Mouse (Mus musculus) left cerebral cortex, postnatal 25 days (tissue): Measurements from ENCODE around the gene Ccdc189. TPM values are rescaled to one million over a fixed set of nuclear protein-coding genes. Genes with fewer than 3 reads are reported as not detected.

Experiments used
- DNase-seq, 2 experiments: peaks; one replicate each; pipeline ENCODE4 v3.0.0; 2022; ENCODE audit warnings: low spot score in 2 of 2, mixed read lengths in 1 of 2
- intact Hi-C: fragments of 180-260 bp; cut with DNase I; formaldehyde crosslinking; loops from one replicate; pipeline ENCODE4 v1.15.1; 2025
- total RNA-seq, 2 experiments: library from RNA; stranded (reverse); gene quantifications; 2 replicates each; pipeline ENCODE4 v1.2.3; 2021

Gene Ccdc189
- total RNA-seq, 2 experiments from 2014 or later: 6.8 to 7.7 TPM

GRCm38 (mm10) chr7:127601735-127602134, 13.3 kb upstream of the Ccdc189 start:
- no peak for DNase-seq
- intact Hi-C loops: no loop called here

GRCm38 (mm10) chr7:127600612-127601011, 12.2 kb upstream of the Ccdc189 start:
- no peak for DNase-seq

GRCm38 (mm10) chr7:127596747-127597146, 8.4 kb upstream of the Ccdc189 start:
- intact Hi-C loops: no loop called here
- no peak for DNase-seq

More at GRCm38 (mm10) chr7:127600612-127601011, 12.2 kb upstream of the Ccdc189 start:
- intact Hi-C loops: no loop called here

- intact Hi-C loops: no loop called here
- DNase-seq: no peak
These were observed 4.2 kb upstream of the Ccdc189 start for GRCm38 (mm10) chr7:127592575-127592974.

- intact Hi-C loops: no loop called here
- no peak for DNase-seq
These were observed 2.7 kb upstream of the Ccdc189 start for GRCm38 (mm10) chr7:127591108-127591507.

GRCm38 (mm10) chr7:127589637-127590036, 1.2 kb upstream of the Ccdc189 start:
- DNase-seq: no peak
- intact Hi-C loops: no loop called here

GRCm38 (mm10) chr7:127588901-127589300, 506 bp upstream of the Ccdc189 start:
- intact Hi-C loops: no loop called here
- no peak for DNase-seq

- no peak for DNase-seq
- intact Hi-C loops: loop anchor here (2.0 kb wide), 1 partner anchor 14 kb away; the partner anchor contains the start of gene Phkg2
These were observed 1.2 kb downstream of the Ccdc189 start for GRCm38 (mm10) chr7:127587196-127587595.

GRCm38 (mm10) chr7:127586149-127586548, 2.2 kb downstream of the Ccdc189 start:
- no peak for DNase-seq
- intact Hi-C loops: loop anchor here (2.0 kb wide), 1 partner anchor 13 kb away; the partner anchor contains the start of gene Phkg2

- DNase-seq: no peak
- intact Hi-C loops: no loop called here
These were observed 3.4 kb downstream of the Ccdc189 start for GRCm38 (mm10) chr7:127585031-127585430.

GRCm38 (mm10) chr7:127583260-127583659, 5.1 kb downstream of the Ccdc189 start:
- intact Hi-C loops: no loop called here
- DNase-seq: no peak

GRCm38 (mm10) chr7:127574115-127574514, 14.3 kb downstream of the Ccdc189 start:
- intact Hi-C loops: no loop called here
- no peak for DNase-seq

GRCm38 (mm10) chr7:127573503-127574008, 14.8 kb downstream of the Ccdc189 start:
- DNase-seq: no peak
- intact Hi-C loops: loop anchor here (2.0 kb wide), 1 partner anchor 13 kb away; no protein-coding TSS in a partner anchor

GRCm38 (mm10) chr7:127572895-127573471, 15.4 kb downstream of the Ccdc189 start, which contains the start of gene Phkg2:
Gene Phkg2, plus strand, starts transcription at chr7:127573340.
- peak; percentile 90 to 99 for DNase-seq
- intact Hi-C loops: loop anchor here (2.0 kb wide), 1 partner anchor 14 kb away; no protein-coding TSS in a partner anchor

- DNase-seq: no peak
- intact Hi-C loops: no loop called here
These were observed 23.8 kb downstream of the Ccdc189 start for GRCm38 (mm10) chr7:127564381-127565150.

- intact Hi-C loops: no loop called here
- no peak for DNase-seq
These were observed 27.0 kb downstream of the Ccdc189 start, which contains the start of gene Tmem265 for GRCm38 (mm10) chr7:127561340-127561858. Gene Tmem265, plus strand, starts transcription at chr7:127561390.

- intact Hi-C loops: no loop called here
- no peak for DNase-seq
These were observed 27.8 kb downstream of the Ccdc189 start for GRCm38 (mm10) chr7:127560580-127560979.

GRCm38 (mm10) chr7:127551558-127551957, 36.8 kb downstream of the Ccdc189 start:
- intact Hi-C loops: no loop called here
- DNase-seq: no peak

GRCm38 (mm10) chr7:127549116-127549835, 39.1 kb downstream of the Ccdc189 start:
- DNase-seq: peak in 1 of 2 experiments; percentile 13
- intact Hi-C loops: no loop called here

GRCm38 (mm10) chr7:127541671-127542070, 46.7 kb downstream of the Ccdc189 start:
- intact Hi-C loops: no loop called here
- DNase-seq: peak in 1 of 2 experiments; percentile 27
